Mouse (Mus musculus) ZHBTc4 (cell line): ENCODE data around the gene Pgap3.
"Not testable (repeated sequence)": the region's sequence is repeated elsewhere in the genome, so short reads cannot be mapped to it uniquely, and the experiment has no call there.

Source experiments
- DNase-seq: peaks from one replicate; pipeline ENCODE4 v3.0.0-alpha.2; 2011; ENCODE audit warnings: low read depth, low spot score

Pgap3 gene

DNA sequence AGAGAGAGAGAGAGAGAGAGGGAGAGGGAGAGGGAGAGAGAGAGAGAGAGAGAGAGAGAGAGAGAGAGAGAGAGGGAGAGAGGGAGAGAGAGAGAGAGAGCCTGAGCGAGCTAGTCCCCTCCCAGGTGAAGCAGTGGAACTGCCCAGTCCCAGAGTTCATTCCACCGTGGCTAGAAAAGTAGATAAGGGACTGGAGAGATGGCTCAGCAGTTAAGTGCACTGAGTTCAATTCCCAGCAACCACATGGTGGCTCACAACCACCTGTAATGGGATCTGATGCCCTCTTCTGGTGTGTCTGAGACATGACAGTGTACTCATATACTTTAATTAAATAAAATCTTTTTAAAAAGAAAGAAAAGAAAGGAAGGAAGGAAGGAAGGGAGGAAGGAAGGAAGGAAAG is 17.9 kb downstream of the Pgap3 start:
- not testable (repeated sequence) for DNase-seq

DNA sequence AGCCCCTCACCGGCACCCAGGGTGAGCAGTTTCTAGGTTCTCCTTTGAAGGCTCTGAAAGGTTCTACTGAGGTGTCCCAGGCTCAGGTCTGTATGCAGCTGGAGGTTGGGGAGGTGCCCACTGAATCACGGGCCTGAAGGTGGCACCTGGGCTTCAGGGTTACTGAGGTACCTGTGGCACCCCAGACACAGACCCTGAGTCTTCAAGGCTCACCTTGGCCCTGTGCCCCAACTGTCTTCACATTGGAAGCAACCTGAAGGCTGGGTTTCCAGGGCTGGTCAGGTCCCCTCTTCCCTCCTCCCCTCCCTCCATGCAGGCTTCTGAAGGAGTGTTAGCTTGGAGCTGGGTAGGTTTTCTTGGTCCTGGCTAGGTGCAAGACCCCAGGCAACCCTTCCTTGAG is 18.6 kb downstream of the Pgap3 start:
- DNase-seq = no peak

DNA sequence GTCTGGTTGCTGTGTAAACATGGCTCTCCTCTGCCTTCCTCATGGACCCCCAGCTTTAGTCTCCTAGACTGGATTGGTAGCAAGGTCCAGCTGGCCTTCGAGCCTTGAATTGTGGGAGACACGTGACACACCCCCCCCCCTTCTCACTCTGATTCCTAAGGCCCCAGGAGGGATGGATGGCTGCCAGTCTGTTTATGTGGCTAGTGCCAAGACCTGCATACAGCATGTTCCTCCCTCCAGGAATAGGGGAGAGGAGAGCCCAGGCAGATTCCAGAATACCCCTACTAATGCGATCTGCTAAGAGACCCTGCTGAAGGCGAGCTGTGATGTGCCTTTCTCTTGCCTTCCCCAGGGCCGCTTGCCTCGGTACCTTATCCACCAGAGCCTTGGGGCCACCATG is 20.2 kb downstream of the Pgap3 start:
- no peak for DNase-seq

DNA sequence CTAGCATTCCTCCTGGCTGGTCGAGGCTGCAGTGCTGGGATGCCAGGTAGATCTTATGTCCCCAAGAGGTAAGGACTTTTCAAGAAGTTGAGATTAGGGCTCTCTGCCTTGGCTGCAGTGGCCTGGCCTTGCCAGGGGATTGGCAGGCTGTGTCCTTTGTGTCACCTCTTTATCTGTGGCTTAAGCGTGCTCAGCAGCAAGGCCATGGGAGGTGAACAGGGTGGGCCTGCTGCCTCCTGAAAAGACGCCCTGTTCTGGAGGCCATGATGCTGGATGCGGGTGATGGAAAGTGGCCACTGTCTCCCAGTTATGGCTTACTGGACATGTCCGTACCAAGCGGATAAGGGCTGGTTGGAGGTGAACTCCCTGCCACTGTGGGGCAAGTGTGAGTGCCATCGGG is 20.9 kb downstream of the Pgap3 start:
- no peak for DNase-seq

DNA sequence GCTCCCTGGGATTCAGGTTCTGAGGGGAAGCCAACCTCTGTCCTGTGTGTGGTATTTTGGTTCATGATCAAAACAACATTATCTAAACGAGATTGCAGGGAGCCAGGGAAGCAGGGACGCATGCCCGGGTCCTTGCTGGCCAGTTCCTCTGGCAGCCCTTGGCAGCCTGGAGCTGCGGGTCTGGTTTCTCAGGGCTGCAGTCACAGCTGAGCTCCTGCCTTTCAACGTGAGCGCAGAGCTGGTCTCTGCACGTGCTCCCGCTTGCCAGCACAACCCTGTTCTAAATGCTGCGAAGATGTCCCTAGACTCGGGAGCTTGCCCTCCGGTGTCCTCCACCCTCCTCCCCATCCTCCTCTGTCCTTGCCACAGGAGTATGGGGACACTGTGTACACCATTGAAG is 22.5 kb downstream of the Pgap3 start:
- no peak for DNase-seq

DNA sequence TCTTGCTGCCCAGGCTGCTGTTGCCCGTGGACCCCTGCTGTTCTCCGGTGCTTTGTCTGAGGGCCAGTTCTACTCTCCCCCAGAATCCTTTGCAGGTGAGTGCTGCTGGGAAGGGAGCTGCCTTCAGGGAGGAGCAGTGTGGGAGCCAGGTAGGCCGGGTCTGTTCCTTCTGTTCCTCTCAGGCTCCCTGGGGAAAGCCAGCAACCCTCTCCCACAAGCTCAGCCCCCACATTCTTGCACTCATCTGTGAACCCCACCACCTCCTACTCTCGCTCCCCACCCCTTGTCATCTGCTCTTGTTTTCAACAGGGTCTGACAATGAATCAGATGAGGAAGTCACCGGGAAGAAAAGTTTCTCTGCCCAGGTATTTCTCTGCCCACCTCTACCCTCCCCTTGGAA is 23.5 kb downstream of the Pgap3 start:
- no peak for DNase-seq

DNA sequence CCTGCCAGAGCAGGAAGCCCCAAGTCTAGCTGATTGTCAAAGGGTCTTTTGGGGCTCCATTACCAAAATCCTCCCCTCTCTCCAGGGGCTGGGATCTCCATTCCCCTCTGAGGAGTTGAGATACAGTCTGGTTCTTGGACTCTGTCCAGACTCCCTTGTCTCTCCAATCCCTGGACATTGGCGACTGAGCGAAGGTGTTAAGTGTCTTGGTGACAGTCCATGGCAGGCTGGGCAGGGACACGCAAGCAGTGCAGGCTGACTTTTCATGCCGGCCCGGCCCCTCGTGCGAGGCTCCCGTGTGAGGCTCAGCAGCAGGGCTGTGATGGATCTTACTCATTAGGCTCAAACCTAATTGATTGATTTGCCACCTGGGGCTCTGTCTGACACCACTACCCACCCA is 26.0 kb downstream of the Pgap3 start:
- DNase-seq = no peak

DNA sequence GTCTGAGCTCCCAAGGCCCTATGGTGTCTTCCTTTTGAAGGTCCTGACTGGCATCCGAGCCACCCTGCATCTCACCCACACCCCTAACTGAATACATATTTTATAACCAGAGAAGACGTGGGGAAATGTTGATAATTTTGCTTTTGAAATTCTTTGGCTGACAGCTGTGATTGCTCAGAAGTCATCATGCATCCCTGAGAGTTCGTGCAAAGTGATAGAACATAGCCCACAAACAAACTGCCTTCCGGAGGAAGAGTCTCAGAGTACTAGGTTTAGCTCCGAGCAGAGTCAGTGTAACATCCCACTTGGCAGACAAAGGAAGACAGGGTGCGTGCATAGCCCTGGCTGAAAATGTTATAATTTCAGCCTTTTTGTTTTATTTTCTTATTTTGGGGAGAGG is 27.0 kb downstream of the Pgap3 start:
- DNase-seq = no peak

DNA sequence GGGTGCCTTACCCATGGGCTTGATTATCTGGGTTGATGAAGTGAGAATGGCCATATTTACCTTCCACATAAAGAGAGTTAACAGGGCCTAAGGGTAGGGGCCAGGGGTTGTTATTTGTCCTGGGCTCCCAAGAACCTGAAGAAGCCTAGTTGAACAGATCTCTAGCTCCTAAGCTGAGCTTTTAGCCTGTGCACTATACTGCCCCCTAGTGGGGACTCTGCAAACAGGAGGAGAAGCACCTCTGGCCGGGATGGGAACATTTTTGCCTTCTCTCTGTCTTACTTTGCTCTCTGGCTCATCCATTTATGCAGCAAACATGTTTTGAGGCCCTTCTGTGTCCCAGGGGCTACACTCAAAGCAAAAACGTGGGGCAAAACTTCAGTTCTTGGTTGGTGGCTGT is 27.9 kb downstream of the Pgap3 start:
- peak; percentile 81 for DNase-seq

DNA sequence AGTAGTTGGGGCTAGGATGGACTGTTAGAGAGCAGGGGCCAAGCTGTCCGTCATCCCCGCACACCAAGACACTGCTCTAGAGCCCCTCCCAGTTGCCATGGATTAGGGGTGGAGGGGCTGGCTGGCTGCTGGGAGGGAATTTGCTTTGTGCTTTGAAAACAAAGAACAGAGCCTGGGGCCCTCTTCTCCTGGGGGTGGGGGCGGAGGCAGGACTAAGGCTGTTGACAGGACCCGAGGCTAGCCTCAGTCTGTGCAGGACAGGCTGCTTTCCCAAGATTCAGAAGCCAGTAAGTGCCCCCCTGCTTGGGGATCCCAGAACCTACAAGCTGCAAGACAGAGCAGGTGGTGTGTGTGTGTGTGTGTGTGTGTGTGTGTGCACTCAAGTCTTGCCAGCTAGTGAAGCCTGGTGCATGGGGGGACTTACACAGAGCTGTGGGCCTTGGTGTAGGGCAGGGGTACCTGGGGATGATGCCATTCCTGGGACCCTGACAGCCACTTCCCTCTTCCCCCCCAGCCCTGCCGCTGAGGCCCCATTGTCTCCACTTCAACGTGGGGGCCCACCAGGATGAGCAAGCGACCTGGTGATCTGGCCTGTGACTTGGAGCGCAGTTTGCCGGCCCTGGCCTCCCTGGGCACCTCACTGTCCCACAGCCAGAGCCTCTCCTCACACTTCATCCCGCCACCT is 28.6 kb downstream of the Pgap3 start:
- DNase-seq = peak; percentile 86

DNA sequence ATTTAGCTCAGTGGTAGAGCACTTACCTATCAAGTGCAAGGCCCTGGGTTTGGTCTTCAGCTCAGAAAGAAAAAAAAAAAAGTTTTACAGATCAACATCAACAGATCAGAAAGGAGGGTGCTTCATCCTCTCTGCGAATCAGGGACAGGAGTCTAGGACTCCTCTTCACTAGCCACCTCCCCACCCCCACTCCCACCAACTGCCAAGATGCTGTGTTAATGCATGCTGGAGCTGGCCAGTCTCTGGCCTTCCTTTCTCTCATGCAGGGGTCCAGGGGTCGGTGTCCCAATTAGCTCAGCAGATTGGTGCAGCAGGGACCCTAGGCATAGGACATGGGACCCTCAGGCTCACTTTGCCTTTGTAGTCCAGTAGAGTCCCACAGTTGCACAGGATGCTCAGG is 29.7 kb downstream of the Pgap3 start:
- no peak for DNase-seq

DNA sequence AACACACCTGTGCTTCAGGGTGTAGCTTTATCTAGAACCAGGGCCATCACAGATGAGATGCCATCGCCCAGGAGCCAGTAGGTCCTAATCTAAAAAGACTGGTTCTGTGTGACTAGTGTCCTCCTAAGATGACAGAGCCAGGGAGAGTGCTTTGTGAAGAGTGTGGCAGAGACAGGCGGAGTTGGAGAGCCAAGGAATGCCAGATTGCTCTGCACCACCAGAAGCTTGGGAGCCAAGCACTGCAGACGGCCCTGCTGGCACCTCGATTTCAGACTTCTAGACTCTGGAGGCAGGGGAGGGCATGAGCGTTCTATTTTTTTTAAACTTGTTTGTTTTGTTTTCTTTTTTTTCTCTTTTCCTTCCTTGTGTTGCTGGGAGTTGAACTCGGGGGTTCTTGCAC is 31.0 kb downstream of the Pgap3 start:
- DNase-seq = no peak

DNA sequence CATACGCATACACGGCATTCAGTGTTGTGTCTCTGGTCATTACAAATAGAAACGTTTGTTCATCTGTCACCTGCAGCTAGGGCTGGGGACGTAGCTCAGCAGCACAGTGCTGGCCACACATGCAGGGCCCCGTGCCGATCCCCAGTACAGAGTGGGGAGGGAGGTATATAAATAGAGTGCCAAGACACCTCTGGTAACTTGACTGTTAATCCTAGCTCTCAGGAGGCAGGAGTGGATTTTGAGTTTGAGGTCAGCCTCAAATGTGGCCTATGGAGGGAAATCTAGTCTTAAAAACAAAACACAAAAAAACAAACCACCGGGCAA is 32.5 kb downstream of the Pgap3 start:
- no peak for DNase-seq

DNA sequence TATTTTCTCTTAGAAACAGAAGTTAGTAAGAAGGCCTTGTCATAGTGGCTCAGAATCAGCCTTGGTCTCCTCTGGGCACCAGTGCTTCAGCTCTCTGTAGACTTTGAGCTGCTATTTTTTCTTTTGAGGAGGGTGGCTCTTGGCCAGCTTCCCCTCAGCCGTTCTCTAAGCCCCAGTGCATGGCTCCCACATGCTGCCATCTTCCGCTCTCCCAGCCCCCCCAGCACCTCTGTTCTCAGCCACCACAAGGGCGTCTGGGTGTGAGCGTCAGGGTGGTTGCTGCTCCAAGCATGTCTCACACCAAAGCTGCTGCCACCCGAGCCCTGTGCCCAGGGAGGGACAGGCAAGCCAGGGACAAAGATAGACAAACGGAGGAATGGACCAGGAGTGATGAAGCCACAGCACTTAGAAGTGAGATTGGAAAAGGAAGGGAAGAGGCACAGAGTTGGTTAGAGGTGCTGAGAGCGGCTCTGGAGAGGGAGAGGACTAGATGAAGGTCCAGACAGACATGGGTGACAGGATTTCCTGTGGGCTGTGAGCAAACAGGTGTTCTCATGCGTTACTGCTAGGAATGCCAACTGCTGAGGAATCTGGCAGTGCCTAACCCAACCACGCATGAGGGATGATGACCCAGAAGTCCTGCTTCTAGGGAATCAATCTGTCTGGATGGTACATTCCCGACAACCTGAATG is 33.0 kb downstream of the Pgap3 start:
- no peak for DNase-seq

DNA sequence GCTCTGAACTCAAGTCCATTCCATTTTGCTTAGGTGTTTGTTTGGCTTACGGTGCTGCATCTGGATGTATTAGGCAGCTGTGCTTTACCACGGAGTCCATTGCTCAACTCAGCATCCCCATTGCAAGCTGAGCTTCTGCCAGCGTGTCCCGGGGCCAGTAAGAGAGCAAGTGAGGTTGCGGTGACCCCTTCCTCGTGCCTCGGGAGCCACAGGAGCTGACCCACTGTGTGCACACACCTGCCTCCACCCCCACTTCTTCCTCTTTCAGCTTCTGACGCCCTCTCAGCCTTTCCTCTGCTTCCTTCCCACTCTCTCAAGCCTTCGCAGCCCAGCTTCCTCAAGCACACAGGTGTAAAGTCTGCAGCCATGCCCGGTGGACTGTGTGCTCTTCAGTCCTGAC is 34.0 kb downstream of the Pgap3 start:
- DNase-seq = no peak

DNA sequence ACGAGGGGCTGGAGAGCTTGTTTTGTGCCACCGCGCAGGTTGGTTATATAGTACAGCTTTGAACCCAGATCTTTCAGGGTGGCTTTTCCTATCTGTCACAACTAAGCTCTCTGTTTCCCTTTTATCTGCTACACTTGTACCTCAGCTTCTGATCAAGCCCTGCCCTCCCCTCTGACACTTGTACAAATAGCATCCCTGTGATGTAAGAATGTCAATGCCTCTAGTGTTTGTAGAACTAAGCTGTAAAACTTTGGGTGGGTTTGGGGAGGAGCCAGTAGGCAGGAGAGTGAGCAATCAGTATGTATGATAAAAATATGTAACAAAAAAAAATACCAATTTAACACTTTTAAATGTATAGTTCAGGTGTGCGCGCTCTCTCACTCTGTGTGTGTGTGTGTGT is 35.9 kb downstream of the Pgap3 start:
- no peak for DNase-seq

DNA sequence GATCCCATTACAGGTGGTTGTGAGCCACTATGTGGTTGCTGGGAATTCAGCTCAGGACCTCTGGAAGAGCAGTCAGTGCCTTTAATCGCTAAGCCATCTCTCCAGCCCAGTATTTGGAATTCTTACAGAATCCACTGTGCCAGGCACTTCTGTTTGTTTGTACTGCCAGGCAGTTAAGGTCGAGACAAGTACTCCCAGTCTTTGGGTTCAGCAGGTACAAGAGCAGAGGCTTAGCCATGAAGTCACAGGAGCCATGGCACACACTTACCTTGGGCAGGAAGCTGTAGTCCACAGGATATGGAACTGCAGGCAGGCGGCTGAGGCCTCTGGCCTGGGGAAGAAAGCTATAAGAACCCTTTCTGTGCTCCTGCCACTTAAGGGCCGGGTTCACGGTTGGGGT is 36.5 kb downstream of the Pgap3 start:
- DNase-seq = no peak

DNA sequence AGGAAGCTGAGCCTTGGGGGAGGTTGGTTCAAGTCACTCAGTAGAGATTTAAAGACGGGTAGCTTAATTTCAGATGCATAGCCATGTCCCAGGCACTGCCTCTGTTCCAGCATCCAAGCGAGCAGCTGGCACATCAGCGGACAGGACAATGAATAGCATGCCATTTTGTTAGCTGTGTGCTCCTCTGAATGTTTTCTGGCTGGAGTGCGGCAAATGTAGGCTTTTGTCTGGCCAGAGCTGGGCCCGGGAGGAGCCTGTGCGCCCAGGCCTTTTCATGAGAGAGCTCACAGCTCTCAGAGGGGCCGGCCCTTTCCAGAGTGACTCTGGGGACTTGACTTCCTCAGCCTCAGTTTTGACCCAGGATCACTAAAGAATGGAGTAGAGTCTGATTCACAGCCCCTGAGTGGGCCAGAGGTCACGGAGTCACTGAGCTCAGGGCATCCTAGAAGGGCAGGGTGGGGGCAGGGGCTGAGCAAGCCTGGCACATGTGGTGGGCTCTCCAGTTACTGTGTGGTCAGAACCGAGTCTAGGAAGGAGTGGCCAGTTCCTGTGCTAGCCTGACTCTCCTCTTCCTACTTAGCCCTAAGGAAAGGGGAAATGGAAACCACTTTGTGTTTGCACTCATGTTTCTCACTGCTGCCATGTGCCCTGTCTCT is 39.3 kb downstream of the Pgap3 start:
- DNase-seq = no peak

DNA sequence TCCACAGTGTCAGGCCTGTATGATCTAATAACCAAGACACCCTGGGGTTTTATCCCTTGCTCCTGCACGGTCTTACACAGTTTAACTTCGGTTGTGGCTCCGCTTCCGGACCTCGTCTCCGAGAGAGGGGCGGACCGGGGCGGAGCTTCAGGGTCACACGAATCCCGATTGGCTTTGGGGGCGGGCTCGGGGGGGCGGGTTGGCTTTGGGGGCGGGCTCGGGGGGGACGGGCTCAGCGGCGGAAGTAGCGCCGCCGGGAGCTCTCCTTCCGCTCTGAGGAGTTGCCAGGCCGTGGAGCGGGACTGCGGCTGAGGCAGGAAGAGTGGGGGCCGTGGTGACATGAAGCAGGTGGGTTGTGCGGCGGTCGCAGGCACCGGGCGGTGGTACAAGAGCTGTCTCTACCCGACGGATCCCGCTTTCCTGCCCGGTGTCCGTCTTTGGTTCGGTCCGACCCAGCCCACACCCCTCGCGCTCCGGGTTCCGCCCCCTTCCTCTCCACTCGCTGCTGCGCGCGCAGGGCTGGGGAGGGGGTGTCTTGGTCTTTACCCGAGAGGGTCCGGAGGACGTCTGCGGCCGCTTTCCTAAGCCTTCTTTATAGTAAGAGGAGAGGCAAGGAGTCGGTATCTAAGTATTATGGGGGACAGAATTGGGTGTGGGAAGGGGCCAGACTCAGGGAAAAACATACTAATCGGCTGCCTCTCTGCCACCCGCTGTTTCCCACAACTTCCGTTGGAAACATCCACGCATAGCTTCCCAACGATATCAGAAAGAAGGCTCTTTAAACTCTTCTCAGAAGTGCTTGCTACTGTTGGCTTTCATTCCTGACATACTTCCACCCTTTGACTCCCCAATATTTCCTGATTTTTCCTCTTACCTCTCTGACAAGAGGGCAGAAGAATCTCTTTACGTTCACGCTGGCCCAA is 41.9 kb downstream of the Pgap3 start, which contains the start of gene Stard3:
Gene Stard3, plus strand, starts transcription at position 208 of the 923 bp plus-strand sequence.
- DNase-seq = peak; percentile 96

DNA sequence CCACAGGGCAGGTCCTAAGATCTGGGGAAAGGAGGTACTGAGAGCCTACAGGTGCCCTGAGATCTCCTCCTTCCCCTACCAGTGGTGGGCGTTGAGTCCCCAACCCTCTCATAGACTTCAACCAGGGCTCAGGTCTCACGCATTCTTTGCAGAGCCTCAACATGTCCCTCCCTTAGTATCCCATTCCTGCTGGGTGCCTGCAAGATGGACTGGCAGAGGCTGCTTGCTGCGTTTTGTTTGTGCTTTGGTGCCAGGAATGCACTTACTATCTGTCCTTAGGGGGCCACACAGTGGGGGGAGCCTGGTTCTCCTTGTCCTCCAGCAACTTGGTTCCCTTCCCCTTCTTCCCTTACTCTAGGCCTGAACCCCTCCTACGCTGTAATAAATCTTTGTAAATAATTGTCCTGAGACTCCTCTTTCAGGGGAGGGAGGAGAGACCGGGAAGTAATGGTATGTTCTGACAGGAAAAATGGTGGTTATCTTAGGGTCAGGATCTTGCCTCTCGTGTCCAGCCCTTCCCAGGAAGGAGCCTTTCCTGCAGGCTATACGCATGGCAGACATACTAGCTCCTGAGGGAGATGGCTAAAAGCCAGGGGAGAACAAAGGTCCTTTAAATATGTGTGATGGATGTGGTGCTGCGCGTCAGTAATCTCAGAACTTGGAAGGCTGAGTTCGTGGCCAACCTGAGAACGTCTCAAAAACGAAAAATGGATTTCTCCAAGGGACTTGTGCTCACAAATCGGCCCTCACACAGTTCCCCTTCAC is 42.7 kb downstream of the Pgap3 start:
- no peak for DNase-seq

DNA sequence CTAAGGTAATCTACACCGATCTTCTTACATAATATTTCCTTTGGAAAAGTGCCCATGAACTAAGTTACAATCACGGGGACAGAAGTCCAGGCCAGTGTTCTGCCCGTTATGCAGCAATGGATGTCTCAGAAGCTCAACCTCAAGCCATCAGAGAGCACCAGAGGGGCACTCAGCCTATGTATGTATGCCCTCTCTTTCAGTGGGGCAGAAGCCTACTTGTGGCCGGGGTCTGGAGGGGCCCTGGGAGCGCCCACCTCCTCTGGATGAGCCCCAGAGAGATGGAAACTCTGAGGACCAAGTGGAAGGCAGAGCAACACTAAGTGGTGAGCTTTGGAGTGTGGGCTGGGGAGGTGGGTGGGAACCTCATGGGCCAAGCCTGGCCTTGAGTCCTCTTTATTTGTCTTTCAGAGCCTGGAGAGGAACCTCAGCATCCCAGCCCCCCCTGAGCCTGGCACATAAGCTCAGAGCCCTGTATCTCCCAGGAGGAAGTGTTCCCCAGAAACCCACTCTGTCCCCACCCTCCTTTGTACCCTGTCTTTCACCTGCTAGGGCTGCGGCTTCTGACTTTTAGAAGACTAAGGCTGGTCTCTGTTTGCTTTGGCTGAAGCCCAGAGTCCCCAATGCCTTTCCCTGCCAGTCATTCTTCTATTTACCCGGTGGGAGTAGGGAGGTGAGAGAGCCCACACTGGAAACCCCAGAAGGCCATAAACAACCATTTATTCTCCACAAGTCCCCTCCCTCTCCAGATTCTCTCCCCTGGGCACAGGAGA is 43.5 kb downstream of the Pgap3 start:
- DNase-seq = no peak
